Mouse (Mus musculus) kidney, embryonic 16.5 days (tissue): ENCODE measurements around the gene Ice1. TPM values are rescaled to one million over a fixed set of nuclear protein-coding genes. Genes with fewer than 3 reads are reported as not detected.

Experiments used
- ATAC-seq: fragments of 200-750 bp; cut with Nextera tagmentation; 2 replicates; pipeline ENCODE4 v1.8.0; 2017; ENCODE audit warnings: moderate TSS enrichment; ENCODE audit not compliant: low FRiP score, low TSS enrichment
- H3K27ac ChIP-seq: fragments of 300-500 bp; sonication (generic); 2 replicates; pipeline ENCODE4 v1.5.1; 2014; ENCODE audit warnings: low read length
- H3K27me3 ChIP-seq: fragments of 300-500 bp; sonication (generic); 2 replicates; pipeline ENCODE4 v1.6.1; 2014; ENCODE audit warnings: low read length, control low read depth, mixed read lengths; ENCODE audit not compliant: insufficient read depth
- H3K36me3 ChIP-seq: fragments of 300-500 bp; sonication (generic); 2 replicates; pipeline ENCODE4 v1.6.1; 2014; ENCODE audit warnings: low read length, control low read depth, mixed read lengths; ENCODE audit not compliant: insufficient read depth
- H3K4me1 ChIP-seq: fragments of 300-500 bp; sonication (generic); 2 replicates; pipeline ENCODE4 v1.6.1; 2014; ENCODE audit warnings: low read length, control low read depth, mixed read lengths; ENCODE audit not compliant: insufficient read depth
- H3K4me2 ChIP-seq: fragments of 300-500 bp; sonication (generic); replicated peaks from 2 replicates; pipeline ENCODE4 v1.6.1; 2014; ENCODE audit warnings: low read depth, low read length
- H3K4me3 ChIP-seq: fragments of 300-500 bp; sonication (generic); 2 replicates; pipeline ENCODE4 v1.5.1; 2014; ENCODE audit warnings: mild to moderate bottlenecking, low read length
- H3K9ac ChIP-seq: fragments of 300-500 bp; sonication (generic); replicated peaks from 2 replicates; pipeline ENCODE4 v1.6.1; 2014; ENCODE audit warnings: low read length
- H3K9me3 ChIP-seq: fragments of 300-500 bp; sonication (generic); 2 replicates; pipeline ENCODE4 v1.6.1; 2016; ENCODE audit warnings: low read length, control low read depth
- WGBS: fragments of 180-500 bp; shearing (Covaris S2); extraction: QIAGEN DNeasy Blood & Tissue Kit; methylation state at CpG from one replicate; pipeline ENCODE4 v1.1.7; 2014; 5-methylcytosine and 5-hydroxymethylcytosine counted together
- polyA plus RNA-seq: library from polyadenylated mRNA; unstranded; fragments of >200 nt; fragmentation: Nextera tagmentation; extraction: Ambion mirVana; gene quantifications from 2 replicates; pipeline ENCODE4 v1.2.1, GENCODE M21; 2015

Ice1 gene
- polyA plus RNA-seq, 1 experiment from 2014 or later = 19.9 TPM

- Histone ChIP-seq H3K27me3 (no peaks in the 10 kb centered on the region), H3K27ac (no peak overlapping the region), H3K4me1 (peaks cover 6% of the 10 kb centered on the region), H3K4me3 (no peak overlapping the region), H3K36me3 (no peaks in the 10 kb centered on the region), H3K9me3 (no peaks in the 10 kb centered on the region), H3K9ac (no peak overlapping the region), H3K4me2 (no peak overlapping the region)
- ATAC-seq = peak; percentile 47; the same call in 1 of the 2 replicates
- 19% methylated on average over 10 of the region's 10 CpGs for WGBS
These were observed 6.1 kb upstream of the Ice1 start for GRCm38 (mm10) chr13:70643408-70644082.

DNA sequence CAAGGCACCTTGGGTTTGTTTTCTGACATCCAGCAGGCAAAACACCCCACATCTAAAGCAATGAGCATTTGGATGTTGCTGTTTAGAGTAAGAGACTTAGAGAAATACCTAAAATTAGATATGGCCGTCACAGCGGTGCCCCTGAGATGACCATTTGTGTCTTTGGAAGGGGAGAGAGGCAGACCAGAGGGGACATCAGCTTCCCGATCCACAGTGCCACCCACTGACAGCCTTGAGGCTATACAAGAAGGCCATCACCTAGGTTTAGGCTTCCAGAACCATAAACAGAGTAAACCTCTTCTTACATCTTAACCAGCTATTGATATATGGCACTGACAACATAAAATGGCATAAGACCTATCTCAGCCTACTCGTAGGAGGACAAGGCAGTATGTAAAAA is 4.5 kb upstream of the Ice1 start:
- ATAC-seq = no peak
- H3K27ac ChIP-seq = no peak overlapping the region
- H3K4me1 ChIP-seq = peaks cover 9% of the 10 kb centered on the region
- no peak overlapping the region for H3K4me2 ChIP-seq
- 59% methylated on average over 4 of the region's 4 CpGs for WGBS
- H3K4me3 ChIP-seq = no peak overlapping the region
- no peak overlapping the region for H3K9ac ChIP-seq
- H3K36me3 ChIP-seq = no peaks in the 10 kb centered on the region
- no peaks in the 10 kb centered on the region for H3K9me3 ChIP-seq
- H3K27me3 ChIP-seq = no peaks in the 10 kb centered on the region

DNA sequence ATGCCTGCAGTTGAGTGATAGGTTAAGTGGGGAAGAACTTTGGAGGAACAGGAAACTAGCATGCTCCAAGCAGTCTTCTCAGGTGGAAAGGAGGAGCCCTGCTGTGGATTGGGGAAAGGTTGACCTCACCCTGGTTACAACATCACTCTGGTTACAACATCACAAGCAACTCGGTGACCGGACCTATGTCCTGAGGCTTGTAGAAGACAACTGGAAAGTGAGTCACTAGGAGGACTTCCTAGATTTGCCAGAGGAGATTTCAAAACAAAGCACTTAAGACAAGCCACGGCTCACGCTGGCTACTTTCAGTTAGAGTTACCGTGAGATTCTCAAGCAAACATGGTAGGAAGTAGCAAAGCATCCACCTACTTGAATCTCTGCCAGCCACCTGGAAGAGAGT is 3.9 kb upstream of the Ice1 start:
- ATAC-seq = no peak
- no peaks in the 10 kb centered on the region for H3K36me3 ChIP-seq
- no peak overlapping the region for H3K27ac ChIP-seq
- no peak overlapping the region for H3K4me3 ChIP-seq
- H3K9me3 ChIP-seq = no peaks in the 10 kb centered on the region
- 76% methylated on average over 5 of the region's 5 CpGs for WGBS
- H3K4me1 ChIP-seq = peaks cover 9% of the 10 kb centered on the region
- H3K4me2 ChIP-seq = no peak overlapping the region
- H3K27me3 ChIP-seq = no peaks in the 10 kb centered on the region
- no peak overlapping the region for H3K9ac ChIP-seq

DNA sequence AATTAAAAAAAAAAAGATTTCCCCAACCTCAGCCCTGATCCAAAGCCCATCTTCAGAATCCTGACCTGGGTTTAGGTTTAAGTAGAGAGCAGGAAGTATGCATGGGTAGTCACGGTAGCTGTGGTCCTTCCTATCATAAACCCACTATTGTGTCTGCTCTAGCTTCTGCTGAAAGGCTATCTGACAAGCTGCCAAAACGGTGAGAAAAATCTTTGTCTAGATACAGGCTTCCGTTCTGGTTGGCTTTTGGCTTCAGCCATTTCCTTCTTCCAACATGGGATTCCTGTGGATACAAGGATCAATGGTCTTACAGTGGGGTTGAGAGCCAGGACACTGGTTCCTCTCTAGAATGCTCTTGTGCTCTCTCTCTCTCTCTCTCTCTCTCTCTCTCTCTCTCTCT is 2.2 kb upstream of the Ice1 start:
- H3K27ac ChIP-seq = no peak overlapping the region
- no peaks in the 10 kb centered on the region for H3K27me3 ChIP-seq
- H3K4me1 ChIP-seq = peaks cover 19% of the 10 kb centered on the region
- no peak overlapping the region for H3K4me2 ChIP-seq
- H3K9ac ChIP-seq = no peak overlapping the region
- 64% methylated on average over 3 of the region's 3 CpGs for WGBS
- no peaks in the 10 kb centered on the region for H3K9me3 ChIP-seq
- no peak for ATAC-seq
- no peaks in the 10 kb centered on the region for H3K36me3 ChIP-seq
- H3K4me3 ChIP-seq = no peak overlapping the region

GRCm38 (mm10) chr13:70637662-70638291 is 343 bp upstream of the Ice1 start:
- Histone ChIP-seq H3K9me3 (no peaks in the 10 kb centered on the region), H3K27me3 (no peaks in the 10 kb centered on the region), H3K36me3 (no peaks in the 10 kb centered on the region), H3K4me2 (peak overlapping the region; percentile 79), H3K27ac (peak overlapping the region; percentile 89), H3K4me3 (peak overlapping the region; percentile 81), H3K9ac (peak overlapping the region; percentile 90), H3K4me1 (peaks cover 19% of the 10 kb centered on the region)
- peak; percentile 96 for ATAC-seq
- WGBS = under 1% methylated on average over 42 of the region's 42 CpGs

GRCm38 (mm10) chr13:70636706-70637105 is 728 bp downstream of the Ice1 start:
- Histone ChIP-seq H3K4me2 (peak overlapping the region; percentile 79), H3K4me1 (peaks cover 19% of the 10 kb centered on the region), H3K4me3 (peak overlapping the region; percentile 81), H3K36me3 (no peaks in the 10 kb centered on the region), H3K27me3 (no peaks in the 10 kb centered on the region), H3K9me3 (no peaks in the 10 kb centered on the region), H3K9ac (peak overlapping the region; percentile 90), H3K27ac (no peak overlapping the region)
- no peak for ATAC-seq
- 18% methylated on average over 10 of the region's 10 CpGs for WGBS

- Histone ChIP-seq H3K27ac (no peak overlapping the region), H3K9ac (no peak overlapping the region), H3K36me3 (no peaks in the 10 kb centered on the region), H3K9me3 (no peaks in the 10 kb centered on the region), H3K4me3 (peak overlapping the region; percentile 81; the same call in 1 of the 2 replicates), H3K27me3 (no peaks in the 10 kb centered on the region), H3K4me1 (peaks cover 19% of the 10 kb centered on the region), H3K4me2 (peak overlapping the region; percentile 79; the same call in 1 of the 2 replicates)
- no peak for ATAC-seq
- 43% methylated on average over 2 of the region's 2 CpGs for WGBS
These were observed 1.8 kb downstream of the Ice1 start for GRCm38 (mm10) chr13:70635591-70635990.

DNA sequence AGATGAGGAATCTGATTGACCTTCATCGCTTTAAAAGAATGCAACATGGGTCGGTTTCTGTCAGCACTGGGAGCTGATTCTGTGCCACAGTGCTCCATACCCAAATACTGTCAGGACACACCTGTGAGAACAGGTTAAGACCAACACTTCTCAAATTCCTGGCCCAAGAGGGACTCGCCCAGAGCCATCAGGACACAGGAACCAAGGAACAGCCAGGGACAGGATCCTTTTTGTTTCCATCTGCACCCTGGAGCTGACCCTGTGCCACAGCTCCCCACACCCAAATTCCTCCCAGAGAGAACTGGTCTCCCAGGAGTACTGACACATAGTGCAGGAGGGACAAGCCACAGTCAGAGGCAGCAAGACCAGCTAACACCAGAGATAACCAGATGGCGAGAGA is 11.0 kb downstream of the Ice1 start:
- Histone ChIP-seq H3K36me3 (no peaks in the 10 kb centered on the region), H3K9me3 (0 out of 2 replicates have a peak, but pooled peaks cover 2% of the 10 kb centered on the region), H3K4me1 (no peaks in the 10 kb centered on the region), H3K27ac (no peak overlapping the region), H3K27me3 (no peaks in the 10 kb centered on the region), H3K9ac (no peak overlapping the region), H3K4me2 (no peak overlapping the region), H3K4me3 (no peak overlapping the region)
- WGBS = 93% methylated on average over 4 of the region's 4 CpGs
- ATAC-seq = no peak

DNA sequence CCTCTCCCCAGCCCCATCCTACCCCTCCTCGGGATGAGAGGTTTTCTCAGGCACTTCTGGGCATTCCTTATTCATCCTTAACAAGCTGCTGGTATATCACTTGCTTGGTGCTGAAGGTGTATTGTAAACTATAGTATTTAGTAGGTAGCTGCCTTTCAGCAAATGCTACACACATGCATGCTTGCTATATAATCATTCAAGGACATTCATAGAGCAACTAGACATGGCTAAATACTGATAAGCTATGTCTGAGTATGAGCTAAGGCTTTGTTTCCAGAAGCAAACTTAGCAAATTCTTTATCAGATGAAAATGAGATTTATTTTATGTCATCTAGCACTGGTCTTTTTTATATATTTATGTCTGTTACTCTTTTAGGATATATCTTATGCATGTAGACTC is 11.8 kb downstream of the Ice1 start:
- no peaks in the 10 kb centered on the region for H3K36me3 ChIP-seq
- no peak overlapping the region for H3K9ac ChIP-seq
- no peak for ATAC-seq
- H3K4me2 ChIP-seq = no peak overlapping the region
- no peaks in the 10 kb centered on the region for H3K4me1 ChIP-seq
- no peak overlapping the region for H3K4me3 ChIP-seq
- H3K27ac ChIP-seq = no peak overlapping the region
- no peaks in the 10 kb centered on the region for H3K27me3 ChIP-seq
- 0 out of 2 replicates have a peak, but pooled peaks cover 2% of the 10 kb centered on the region for H3K9me3 ChIP-seq
- 59% methylated on average over 1 of the region's 1 CpGs for WGBS

DNA sequence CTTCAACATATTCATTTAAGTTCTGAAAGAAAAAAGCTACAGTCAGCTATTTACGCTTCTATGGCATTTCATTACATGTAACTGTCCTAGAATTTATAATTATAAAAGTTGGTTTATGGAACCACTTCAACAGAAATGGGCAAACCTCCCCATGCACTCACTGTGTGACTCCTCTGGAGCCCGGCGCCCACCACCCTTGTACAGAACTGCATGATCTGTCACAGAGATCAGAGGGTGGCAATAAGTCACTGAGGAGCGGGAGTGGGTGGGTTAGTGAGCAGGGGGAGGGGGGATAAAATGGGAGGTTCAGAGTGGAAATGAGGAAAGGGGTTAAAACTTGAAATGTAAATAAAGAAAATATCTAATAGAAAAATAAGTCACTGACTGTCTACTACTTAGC is 13.0 kb downstream of the Ice1 start:
- H3K27ac ChIP-seq = no peak overlapping the region
- WGBS = 80% methylated on average over 4 of the region's 4 CpGs
- ATAC-seq = no peak
- no peak overlapping the region for H3K4me3 ChIP-seq
- H3K27me3 ChIP-seq = no peaks in the 10 kb centered on the region
- no peaks in the 10 kb centered on the region for H3K4me1 ChIP-seq
- H3K4me2 ChIP-seq = no peak overlapping the region
- H3K36me3 ChIP-seq = peaks cover 3% of the 10 kb centered on the region
- H3K9ac ChIP-seq = no peak overlapping the region
- no peaks in the 10 kb centered on the region for H3K9me3 ChIP-seq
